ENCODE assay signal across 20 mouse cellular contexts in the genomic region with DNA sequence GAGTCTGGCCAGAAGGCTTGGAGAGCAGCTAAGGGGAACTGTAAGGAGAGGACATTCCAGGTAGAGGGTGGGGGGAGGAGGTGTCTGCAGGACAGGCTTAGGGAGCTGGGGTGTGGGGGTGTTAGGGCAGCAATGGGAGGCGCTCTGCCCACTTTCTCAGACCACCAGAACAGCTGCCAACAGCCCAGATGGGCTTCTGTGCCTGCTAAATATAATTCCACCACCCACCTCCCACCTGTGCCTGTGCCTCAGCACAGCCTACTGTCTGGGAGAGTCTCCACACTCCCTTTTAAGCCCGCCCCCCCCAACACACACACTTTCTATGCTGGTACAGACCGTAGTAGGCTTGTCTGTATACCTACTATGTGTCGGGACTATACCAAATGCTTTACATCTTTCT. TPM values are rescaled to one million over a fixed set of nuclear protein-coding genes. Genes with fewer than 3 reads are reported as not detected.
DNase-seq lines count a peak whose midpoint lies in the region; ATAC-seq and TF ChIP-seq lines count a peak whose summit lies in the region.
"Had no signal": no experiment of that assay in that cellular context is flagged by ENCODE, and none has a peak within 500 bp of the region (broad histone marks: within the 10 kb centered on the region; RNA-seq: fewer than 3 reads in every experiment).

No protein-coding gene starts in this region.

- peak; percentile 74 to 91 for DNase-seq in frontal cortex, postnatal 36 days (ENCODE audit: low spot score in 2 of 2)
- peak; percentile 67 to 77 for DNase-seq in left cerebral cortex, adult 2 months (ENCODE audit: extremely low spot score in 1 of 2, low spot score in 2 of 2)
- peak; percentile 82 for DNase-seq in right cerebral cortex, postnatal 25 days
- DNase-seq in adrenal gland, adult 8-10 months = no peak
- no peak for DNase-seq in heart, postnatal 10 days
- DNase-seq: adrenal gland, postnatal 14 days; gastrocnemius, postnatal 14 days; kidney, adult 11 months; kidney, postnatal 10 days had no signal

- WGBS in forebrain, embryonic 16.5 days = 72% methylated on average over 4 of the region's 4 CpGs

- no peaks in the 10 kb centered on the region for H3K9me3 ChIP-seq in forebrain, embryonic 16.5 days (ENCODE audit: control insufficient read depth, low read length)
- H3K9me3 ChIP-seq: heart, embryonic 13.5 days; liver, embryonic 15.5 days; midbrain, embryonic 10.5 days; neural tube, embryonic 15.5 days had no signal

- H3K4me2 ChIP-seq in forebrain, embryonic 16.5 days (ENCODE audit: low read length) = no peak overlapping the region
- H3K4me2 ChIP-seq: heart, embryonic 13.5 days; liver, embryonic 15.5 days; neural tube, embryonic 15.5 days had no signal

- TF ChIP-seq CTCF in left cerebral cortex, adult 2 months (IDR thresholded peaks at IDR 0.05) = no peak

- no peaks in the 10 kb centered on the region for H3K36me3 ChIP-seq in forebrain, embryonic 16.5 days (ENCODE audit: control insufficient read depth, insufficient read depth)
- H3K36me3 ChIP-seq: heart, embryonic 13.5 days; midbrain, embryonic 10.5 days; neural tube, embryonic 15.5 days had no signal

- H3K27me3 ChIP-seq in forebrain, embryonic 16.5 days (replicated peaks; ENCODE audit: control insufficient read depth, insufficient read depth, low read length) = peaks cover 37% of the 10 kb centered on the region

- no peaks in the 10 kb centered on the region for H3K4me1 ChIP-seq in forebrain, embryonic 16.5 days (replicated peaks; ENCODE audit: control insufficient read depth, insufficient read depth, low read length)
- H3K4me1 ChIP-seq: liver, embryonic 15.5 days had no signal

- H3K4me3 ChIP-seq in left cerebral cortex, adult 2 months = no peak overlapping the region
- H3K4me3 ChIP-seq in forebrain, embryonic 16.5 days (replicated peaks; ENCODE audit: low read length) = no peak overlapping the region
- H3K4me3 ChIP-seq: heart, embryonic 13.5 days; liver, embryonic 15.5 days; midbrain, embryonic 10.5 days; neural tube, embryonic 15.5 days had no signal

- no peak overlapping the region for H3K9ac ChIP-seq in forebrain, embryonic 16.5 days (replicated peaks; ENCODE audit: low read depth, low read length)
- H3K9ac ChIP-seq: heart, embryonic 13.5 days; liver, embryonic 15.5 days; neural tube, embryonic 15.5 days had no signal

- peak; percentile 75 for ATAC-seq in frontal cortex, adult (ENCODE audit: low TSS enrichment)
- no peak for ATAC-seq in forebrain, embryonic 16.5 days
- ATAC-seq: CD4-positive, CD25-positive, alpha-beta regulatory T cell, adult 4 months; forebrain, embryonic 14.5 days had no signal

- intact Hi-C loops in left cerebral cortex, adult 2 months (cut with DNase I) = loop anchor here (1.0 kb wide), 1 partner anchor 23 kb away; no protein-coding TSS in a partner anchor
- intact Hi-C loops in heart, postnatal 10 days (cut with DNase I) = no loop called here

- no peak overlapping the region; the same call in 1 of the 2 replicates for H3K27ac ChIP-seq in left cerebral cortex, adult 2 months
- no peak overlapping the region for H3K27ac ChIP-seq in forebrain, embryonic 16.5 days (ENCODE audit: low read length)
- H3K27ac ChIP-seq: heart, embryonic 13.5 days; liver, embryonic 15.5 days; midbrain, embryonic 10.5 days; neural tube, embryonic 15.5 days had no signal

RNA-seq across cellular contexts. Expression of a gene that starts 12.3 kb away (rescaled TPM):
- total RNA-seq in left cerebral cortex, adult 2 months (2021) = 10 to 100 TPM; 52.4 to 58.2 TPM
- total RNA-seq in adrenal gland, adult 8-10 months (2022) = 1 to 10 TPM in 1 of 4 experiments, under 1 TPM in 3; 0.45 to 1.8 (median 0.88) TPM
- total RNA-seq in heart, postnatal 10 days (2021) = under 1 TPM; 0.60 to 0.74 TPM
- 0.71 and 1.4 TPM in 2 replicates for polyA plus RNA-seq in forebrain, embryonic 16.5 days (2015; fragmentation: Nextera tagmentation; extraction: Ambion mirVana)

RNA-seq across cellular contexts. Expression of a gene that starts 16.2 kb away (rescaled TPM):
- total RNA-seq in left cerebral cortex, adult 2 months (2021) = under 1 TPM; 0.25 to 0.49 TPM
- not detected for total RNA-seq in adrenal gland, adult 8-10 months (2022)
- not detected for total RNA-seq in heart, postnatal 10 days (2021)
- polyA plus RNA-seq in forebrain, embryonic 16.5 days (2015; fragmentation: Nextera tagmentation; extraction: Ambion mirVana) = 0.27 TPM in 1 of 2 replicates, not detected in the other
- total RNA-seq: gastrocnemius, postnatal 14 days had no signal
- polyA plus RNA-seq: CD4-positive, CD25-positive, alpha-beta regulatory T cell, adult 4 months; forebrain, embryonic 14.5 days; heart, embryonic 13.5 days; hindbrain, embryonic 11.5 days; limb, embryonic 11.5 days; liver, embryonic 15.5 days; midbrain, embryonic 10.5 days; neural tube, embryonic 15.5 days had no signal

RNA-seq across cellular contexts. Expression of a gene that starts 19.2 kb away (rescaled TPM):
- total RNA-seq in left cerebral cortex, adult 2 months (2021) = 10 to 100 TPM; 57.8 to 60.4 TPM
- total RNA-seq in adrenal gland, adult 8-10 months (2022) = 100 to 1,000 TPM; 112 to 127 (median 118) TPM
- 10 to 100 TPM; 56.7 to 58.2 TPM for total RNA-seq in heart, postnatal 10 days (2021)
- polyA plus RNA-seq in forebrain, embryonic 16.5 days (2015; fragmentation: Nextera tagmentation; extraction: Ambion mirVana) = 56.3 and 59.7 TPM in 2 replicates

RNA-seq across cellular contexts. Expression of a gene that starts 33.2 kb away (rescaled TPM):
- total RNA-seq in left cerebral cortex, adult 2 months (2021) = not detected
- total RNA-seq in adrenal gland, adult 8-10 months (2022) = not detected
- not detected for total RNA-seq in heart, postnatal 10 days (2021)
- polyA plus RNA-seq in forebrain, embryonic 16.5 days (2015; fragmentation: Nextera tagmentation; extraction: Ambion mirVana) = 0.43 and 0.84 TPM in 2 replicates
- total RNA-seq: adrenal gland, postnatal 14 days; gastrocnemius, postnatal 14 days had no signal
- polyA plus RNA-seq: CD4-positive, CD25-positive, alpha-beta regulatory T cell, adult 4 months; heart, embryonic 13.5 days; hindbrain, embryonic 11.5 days; limb, embryonic 11.5 days; liver, embryonic 15.5 days; midbrain, embryonic 10.5 days; urinary bladder, adult 2 months had no signal

RNA-seq across cellular contexts. Expression of a gene that starts 44.8 kb away (rescaled TPM):
- total RNA-seq in left cerebral cortex, adult 2 months (2021) = 1 to 10 TPM in 1 of 2 experiments, under 1 TPM in 1; 0.95 to 1.3 TPM
- total RNA-seq in adrenal gland, adult 8-10 months (2022) = under 1 TPM in 3 of 4 experiments, not detected in 1; 0.17 to 0.71 (median 0.43) TPM
- total RNA-seq in heart, postnatal 10 days (2021) = not detected
- not detected in 2 replicates for polyA plus RNA-seq in forebrain, embryonic 16.5 days (2015; fragmentation: Nextera tagmentation; extraction: Ambion mirVana)
- total RNA-seq: gastrocnemius, postnatal 14 days had no signal
- polyA plus RNA-seq: CD4-positive, CD25-positive, alpha-beta regulatory T cell, adult 4 months; forebrain, embryonic 14.5 days; hindbrain, embryonic 11.5 days; limb, embryonic 11.5 days; midbrain, embryonic 10.5 days had no signal

Comparison
In these comparisons a context has a peak if more than half of its experiments do, and no peak if none do; other contexts are left out.
1. DNase-seq: peak in frontal cortex, postnatal 36 days (2 of 2), left cerebral cortex, adult 2 months (2 of 2) and right cerebral cortex, postnatal 25 days (single experiment); none in adrenal gland, adult 8-10 months (single experiment) and heart, postnatal 10 days (0 of 2).
2. RNA of a gene that starts 12.3 kb away (total RNA-seq): 52.4 to 58.2 TPM in left cerebral cortex, adult 2 months; 0.45 to 1.8 TPM in adrenal gland, adult 8-10 months and 0.60 to 0.74 TPM in heart, postnatal 10 days; every median in the first group is over 10 times any median in the second.